Mouse (Mus musculus) mature B cell (primary cell): ENCODE measurements around the gene Atg4a.

ENCODE experiments used
- in situ Hi-C: fragments of 300-500 bp; cut with MboI; formaldehyde crosslinking; loops from 2 replicates; pipeline ENCODE4 v1.14.3; 2019

Atg4a gene

GRCm38 (mm10) chrX:140956272-140956940, at the start of gene Atg4a, which contains the start of gene Psmd10:
Atg4a (plus strand) TSS chrX:140956907.
Psmd10 (minus strand) TSS chrX:140956728.
- in situ Hi-C loops: no loop called here

- in situ Hi-C loops: no loop called here
Observed at GRCm38 (mm10) chrX:140907360-140907759, 49.3 kb upstream of the Atg4a start, which contains the start of gene Vsig1. Vsig1 (plus strand) TSS chrX:140907608.

GRCm38 (mm10) chrX:140921321-140921720, 35.4 kb upstream of the Atg4a start:
- in situ Hi-C loops: no loop called here

- in situ Hi-C loops: no loop called here
Observed at GRCm38 (mm10) chrX:140932066-140932465, 24.6 kb upstream of the Atg4a start.

- in situ Hi-C loops: no loop called here
Observed at GRCm38 (mm10) chrX:140933263-140933662, 23.4 kb upstream of the Atg4a start.

GRCm38 (mm10) chrX:140936271-140936670, 20.4 kb upstream of the Atg4a start:
- in situ Hi-C loops: no loop called here

- in situ Hi-C loops: no loop called here
Observed at GRCm38 (mm10) chrX:140953618-140954017, 3.1 kb upstream of the Atg4a start.

GRCm38 (mm10) chrX:140956959-140957358, 252 bp downstream of the Atg4a start:
- in situ Hi-C loops: no loop called here

GRCm38 (mm10) chrX:140978943-140979342, 22.2 kb downstream of the Atg4a start:
- in situ Hi-C loops: no loop called here

- in situ Hi-C loops: no loop called here
Observed at GRCm38 (mm10) chrX:140979546-140979945, 22.8 kb downstream of the Atg4a start.

GRCm38 (mm10) chrX:140980163-140980562, 23.5 kb downstream of the Atg4a start:
- in situ Hi-C loops: no loop called here

- in situ Hi-C loops: no loop called here
Observed at GRCm38 (mm10) chrX:140983206-140983960, 26.7 kb downstream of the Atg4a start.

- in situ Hi-C loops: no loop called here
Observed at GRCm38 (mm10) chrX:140984795-140985194, 28.1 kb downstream of the Atg4a start.

GRCm38 (mm10) chrX:140985256-140985655, 28.5 kb downstream of the Atg4a start:
- in situ Hi-C loops: no loop called here

GRCm38 (mm10) chrX:140996909-140997516, 40.3 kb downstream of the Atg4a start:
- in situ Hi-C loops: no loop called here

- in situ Hi-C loops: no loop called here
Observed at GRCm38 (mm10) chrX:140997912-140998545, 41.3 kb downstream of the Atg4a start.

- in situ Hi-C loops: no loop called here
Observed at GRCm38 (mm10) chrX:140998885-140999284, 42.2 kb downstream of the Atg4a start.

- in situ Hi-C loops: no loop called here
Observed at GRCm38 (mm10) chrX:141149705-141150104, 193.0 kb downstream of the Atg4a start.

GRCm38 (mm10) chrX:141150290-141150689, 193.6 kb downstream of the Atg4a start:
- in situ Hi-C loops: no loop called here

- in situ Hi-C loops: no loop called here
Observed at GRCm38 (mm10) chrX:141151182-141151581, 194.5 kb downstream of the Atg4a start.

GRCm38 (mm10) chrX:141156696-141157095, 200.0 kb downstream of the Atg4a start:
- in situ Hi-C loops: no loop called here

GRCm38 (mm10) chrX:141157626-141158025, 200.9 kb downstream of the Atg4a start:
- in situ Hi-C loops: no loop called here
